21 mouse cellular contexts compared by ENCODE assay signal in the genomic region with DNA sequence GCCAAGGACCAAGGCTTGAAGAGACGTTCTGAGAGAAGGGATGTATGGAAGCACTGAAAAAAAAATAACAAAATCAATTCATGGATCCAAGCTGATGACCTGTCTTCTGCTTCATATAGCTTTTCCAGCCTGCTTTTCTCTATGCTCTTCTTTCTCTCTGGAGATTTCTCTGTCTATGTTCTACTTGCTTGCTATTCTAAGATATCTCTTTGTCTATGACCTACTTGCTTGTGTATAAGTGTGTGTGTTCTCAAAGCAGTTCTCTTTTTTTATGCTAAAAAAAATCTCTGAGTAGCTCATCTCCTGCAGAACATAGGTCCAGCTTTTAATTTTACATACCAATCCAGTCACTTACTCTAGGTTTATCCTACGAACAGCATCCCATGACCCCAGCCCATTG.
"Had no signal": no experiment of that assay in that cellular context is flagged by ENCODE, and none has a peak within 500 bp of the region (broad histone marks: within the 10 kb centered on the region; RNA-seq: fewer than 3 reads in every experiment).

No protein-coding gene starts in this region.

- DNase-seq: heart, postnatal 10 days; heart, postnatal 14 days; heart, postnatal 36 days; heart, postnatal 4 days; kidney, adult 11 months; kidney, adult 18-20 months; kidney, adult 2 months; kidney, adult 8-10 months; kidney, adult 9 months; kidney, postnatal 10 days; kidney, postnatal 14 days; kidney, postnatal 36 days; kidney, postnatal 4 days; layer of hippocampus, adult 9-11 months; layer of hippocampus, postnatal 36 days had no signal

- ATAC-seq: hindbrain, embryonic 16.5 days; hindbrain, postnatal 0 days; inflammation-experienced regulatory T-cells, adult 6 months; intestine, embryonic 15.5 days; intestine, embryonic 16.5 days; intestine, postnatal 0 days had no signal
